Mouse (Mus musculus) heart, postnatal 0 days (tissue): Measurements from ENCODE around the gene Nrk.

ENCODE experiments used
- CTCF ChIP-seq: IDR thresholded peaks from 2 replicates; pipeline ENCODE4 v1.5.1; 2016; ENCODE audit warnings: antibody characterized with exemption, control low read depth, low read depth
- EP300 ChIP-seq: IDR thresholded peaks from 2 replicates; pipeline ENCODE4 v1.6.1; 2016; ENCODE audit warnings: antibody characterized with exemption, low read depth

DNA sequence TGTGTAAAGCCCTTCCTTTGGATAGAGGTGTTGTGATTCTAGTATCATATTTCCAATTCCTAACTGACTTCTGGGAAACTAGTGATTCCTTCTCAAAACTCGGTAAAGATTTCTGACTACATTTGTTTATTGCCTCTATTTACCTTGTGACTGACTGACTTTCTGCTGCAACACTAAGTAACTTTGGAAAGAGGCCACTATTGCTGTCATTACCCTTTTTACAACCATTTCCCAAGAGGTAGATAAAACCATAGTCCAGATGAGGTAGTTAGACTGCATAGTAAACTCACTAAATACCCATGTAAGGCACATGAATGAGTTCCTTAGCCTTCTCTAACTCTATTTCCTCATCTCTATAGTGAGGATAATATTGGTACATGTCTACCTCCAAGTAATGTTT lies 126.9 kb downstream of the Nrk start:
- TF ChIP-seq CTCF (no peak), EP300 (no peak)
